ENCODE assay signal across 1 mouse cellular context in genomic region chr4:135885676-135886075, GRCm38 (mm10).
TF ChIP-seq lines count a peak whose summit lies in the region.

No protein-coding gene starts in this region.

TF ChIP-seq in CH12.LX, 34 proteins besides CTCF, POLR2A, EP300 and RAD21 (continued from another document):
- TF ChIP-seq E2F4 (IDR thresholded peaks at IDR 0.05; ENCODE audit: insufficient replicate concordance, low read depth, low read length) (no peak), NRF1 (IDR thresholded peaks at IDR 0.05; ENCODE audit: low read depth, low read length) (no peak), USF2 (conservative IDR thresholded peaks at IDR 0.05; ENCODE audit: low read depth, low read length) (no peak), BHLHE40 (IDR thresholded peaks at IDR 0.05; ENCODE audit: low read depth, low read length) (no peak), ELF1 (IDR thresholded peaks at IDR 0.05; ENCODE audit: low read depth, low read length) (no peak), JUN (IDR thresholded peaks at IDR 0.05; ENCODE audit: insufficient read depth, low read depth, low read length) (no peak), SMC3 (IDR thresholded peaks at IDR 0.05; ENCODE audit: low read depth, low read length) (no peak), RCOR1 (conservative IDR thresholded peaks at IDR 0.05; ENCODE audit: low read depth, low read length) (no peak), ZNF384 (IDR thresholded peaks at IDR 0.05; ENCODE audit: low read depth, low read length) (no peak), MYC (IDR thresholded peaks at IDR 0.05; ENCODE audit: low read depth, low read length) (no peak), MEF2A (IDR thresholded peaks at IDR 0.05; ENCODE audit: borderline replicate concordance, low read depth, low read length) (no peak), ZMIZ1 (IDR thresholded peaks at IDR 0.05; ENCODE audit: low read depth, low read length) (no peak), SIN3A (IDR thresholded peaks at IDR 0.05; ENCODE audit: low read length) (no peak), JUND (conservative IDR thresholded peaks at IDR 0.05; ENCODE audit: low read depth, low read length) (no peak), ETS1 (conservative IDR thresholded peaks at IDR 0.05; ENCODE audit: low read depth, low read length) (no peak), MAX (IDR thresholded peaks at IDR 0.05; ENCODE audit: low read length) (no peak), UBTF (IDR thresholded peaks at IDR 0.05; ENCODE audit: low read depth, low read length) (no peak)
TF ChIP-seq in CH12.LX: peak in this region for 0.
